Mouse (Mus musculus) G1E-ER4 (cell line): ENCODE data around the gene Frmd6. TPM values are rescaled to one million over a fixed set of nuclear protein-coding genes. Genes with fewer than 3 reads are reported as not detected.

Source experiments
- GATA1 ChIP-seq: IDR thresholded peaks from one replicate; pipeline ENCODE4 v1.8.0; 2012; ENCODE audit warnings: low read length, inconsistent platforms
- polyA plus RNA-seq: library from polyadenylated mRNA; stranded (reverse); fragments of >175 nt; gene quantifications from 2 replicates; pipeline ENCODE4 v1.2.3, GENCODE M21; 2012

The Frmd6 gene
- polyA plus RNA-seq, 1 experiment = 7.3 TPM

- no peak for TF ChIP-seq GATA1
These were observed 121.4 kb downstream of the Frmd6 start for GRCm38 (mm10) chr12:70946585-70947256.

Other genes with a start within 250 kb of the Frmd6 start
- 3.0 and 3.1 TPM in 2 replicates for gene Actr10, start 112.3 kb downstream of the Frmd6 start, polyA plus RNA-seq
- gene Psma3, start 149.1 kb downstream of the Frmd6 start, polyA plus RNA-seq = 12.0 and 14.2 TPM in 2 replicates
- 11.0 and 12.0 TPM in 2 replicates for gene Arid4a, start 190.5 kb downstream of the Frmd6 start, polyA plus RNA-seq